Mouse (Mus musculus) heart, adult 8-10 months (tissue): ENCODE measurements at regions not wholly inside any gene's neighbourhood (a gene's known extent, or its start where the extent isn't known, plus 50 kb on each side); places are given as distances from the start of the nearest gene placed in this dataset.
A peak's percentile ranks its signal among the peaks of the same experiment; 100 is the strongest.

Source experiments
- DNase-seq: peaks from one replicate; pipeline ENCODE4 v3.0.0; 2022; ENCODE audit warnings: low spot score

DNA sequence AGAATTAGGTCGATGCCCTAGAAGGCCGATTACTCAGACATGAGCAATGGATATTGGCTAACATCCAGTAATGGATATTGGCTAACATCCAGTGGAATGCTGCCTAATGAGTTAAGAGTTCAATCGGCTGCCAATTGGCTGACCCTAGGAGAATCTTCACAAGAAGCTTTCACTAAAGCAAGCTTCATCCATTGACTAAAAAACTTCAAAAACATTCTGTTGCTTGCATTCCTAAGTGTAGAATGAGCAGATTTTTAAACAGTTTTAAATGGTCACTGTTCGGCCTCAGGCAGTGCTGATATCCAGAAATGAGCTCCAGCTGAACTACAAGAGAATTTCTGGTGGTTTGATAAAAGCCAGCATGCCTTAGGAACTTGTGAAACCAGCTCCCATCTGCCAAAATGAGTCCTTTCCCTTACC, 56.8 kb upstream of the Cenpe start:
- DNase-seq, result peak; percentile 38
